Mouse (Mus musculus) lung, adult 2 months (tissue): ENCODE measurements around the gene Ermap. TPM values are rescaled to one million over a fixed set of nuclear protein-coding genes. Genes with fewer than 3 reads are reported as not detected.
A peak's percentile ranks its signal among the peaks of the same experiment; 100 is the strongest.

Source experiments
- DNase-seq: peaks from one replicate; pipeline ENCODE4 v3.0.0; 2022
- H3K4me1 ChIP-seq: fragments of 200-500 bp; 2 replicates; pipeline ENCODE4 v1.6.1; 2011; ENCODE audit warnings: low read length; ENCODE audit not compliant: control insufficient read depth, insufficient read depth
- H3K4me3 ChIP-seq: fragments of 200-500 bp; replicated peaks from 2 replicates; pipeline ENCODE3; 2011; ENCODE audit warnings: low read depth, mild to moderate bottlenecking, control low read depth, low read length; ENCODE audit errors: extremely low read depth
- CTCF ChIP-seq: fragments of 200-500 bp; IDR thresholded peaks from 2 replicates; pipeline ENCODE4 v1.5.1; 2011; ENCODE audit warnings: mild to moderate bottlenecking, low read length, control low read depth; ENCODE audit not compliant: insufficient read depth
- POLR2A ChIP-seq: fragments of 200-500 bp; IDR thresholded peaks from 2 replicates; pipeline ENCODE4 v1.6.1; 2011; ENCODE audit warnings: low read depth, mild to moderate bottlenecking, control low read depth, low read length, borderline replicate concordance; ENCODE audit errors: extremely low read depth
- WGBS: fragments of 180-500 bp; shearing (Covaris S2); methylation state at CpG from one replicate; pipeline ENCODE4 v1.1.7; 2018; 5-methylcytosine and 5-hydroxymethylcytosine counted together
- polyA plus RNA-seq: library from polyadenylated mRNA; depleted of rRNA; stranded (reverse); fragments of >200 nt; gene quantifications from 2 replicates; pipeline ENCODE4 v1.2.3, GENCODE M21; 2012

Ermap gene
- polyA plus RNA-seq, 1 experiment, result 0.66 TPM

DNA sequence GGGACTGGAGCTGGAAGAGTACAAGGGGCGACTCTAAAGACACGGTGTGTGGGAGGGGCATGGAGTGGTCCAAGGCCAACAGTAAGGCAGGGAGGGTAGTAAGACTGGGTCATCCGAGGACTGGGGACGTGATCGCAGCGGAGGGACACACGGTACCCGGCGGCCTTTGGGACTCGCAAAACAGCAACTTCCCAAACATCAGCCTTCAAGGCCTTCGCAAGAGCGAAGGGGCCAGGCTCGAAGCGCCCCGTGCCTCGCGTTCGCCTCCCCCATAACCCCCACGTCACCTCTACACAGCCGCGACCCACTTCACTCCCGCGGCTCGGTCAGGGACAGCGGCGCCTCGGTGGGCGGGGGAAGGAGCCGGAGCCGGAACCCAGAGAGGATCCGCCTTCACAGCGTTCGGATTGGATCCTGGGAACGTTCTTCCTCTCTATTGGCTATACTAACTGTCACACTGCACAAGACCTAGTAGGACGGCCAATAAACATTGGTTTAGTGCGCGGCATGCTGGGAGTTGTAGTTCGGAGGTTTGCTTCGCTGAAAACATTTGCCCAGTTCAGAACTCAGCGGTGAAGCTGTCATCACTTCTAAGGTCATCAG is 15.9 kb downstream of the Ermap start, which contains the start of gene Zfp691:
Gene Zfp691, minus strand, starts transcription at position 345 of the 603 bp plus-strand sequence.
- peak; percentile 93 for DNase-seq
- H3K4me3 ChIP-seq, result peak within 1 kb of the TSS; percentile 89
- TF ChIP-seq CTCF (no peak), POLR2A (peak; percentile 77; the same call in 1 of the 2 replicates)
- 0 out of 2 replicates have a peak, but pooled peaks cover 5% of the 10 kb centered on the region for H3K4me1 ChIP-seq
- under 1% methylated on average over 40 of the region's 40 CpGs for WGBS

DNA sequence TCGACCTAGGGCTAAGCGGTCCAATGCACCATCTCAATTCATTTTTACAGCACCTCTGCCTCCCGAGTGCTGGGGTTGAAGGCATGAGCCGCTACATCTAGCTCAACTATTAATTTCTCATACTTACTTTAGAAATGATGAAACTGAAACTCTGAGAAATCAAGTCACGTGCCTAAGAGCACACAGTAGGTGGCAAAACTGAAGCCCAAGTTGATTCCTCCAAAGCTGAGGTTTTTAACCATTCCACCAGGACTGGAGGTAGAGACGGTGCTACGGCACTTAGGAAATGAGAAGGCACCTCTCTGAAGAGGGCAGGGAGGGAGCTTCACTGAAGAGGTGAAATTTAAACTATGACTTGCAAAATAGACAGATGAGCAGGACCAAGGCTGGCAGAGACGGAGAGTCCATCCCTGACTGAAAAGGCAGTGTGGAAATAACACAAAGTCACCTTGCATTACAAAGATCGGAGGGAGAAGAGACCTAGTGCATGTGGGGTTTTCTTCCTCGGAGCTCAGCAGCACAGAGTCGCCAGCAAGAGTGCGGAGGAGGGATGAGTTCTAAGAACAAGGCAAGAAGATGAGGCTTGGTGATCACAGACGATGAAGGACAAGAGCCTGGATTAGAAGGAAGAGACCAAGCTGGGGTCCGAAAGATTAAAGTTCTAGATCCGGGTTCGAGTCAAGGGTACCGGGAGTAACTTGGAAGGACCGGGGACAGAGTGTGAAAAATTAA is 16.7 kb downstream of the Ermap start:
- Histone ChIP-seq H3K4me1 (0 out of 2 replicates have a peak, but pooled peaks cover 5% of the 10 kb centered on the region), H3K4me3 (peak overlapping the region; percentile 89)
- TF ChIP-seq POLR2A, result no peak
- no peak for TF ChIP-seq CTCF
- 28% methylated on average over 18 of the region's 18 CpGs for WGBS
- DNase-seq, result no peak

DNA sequence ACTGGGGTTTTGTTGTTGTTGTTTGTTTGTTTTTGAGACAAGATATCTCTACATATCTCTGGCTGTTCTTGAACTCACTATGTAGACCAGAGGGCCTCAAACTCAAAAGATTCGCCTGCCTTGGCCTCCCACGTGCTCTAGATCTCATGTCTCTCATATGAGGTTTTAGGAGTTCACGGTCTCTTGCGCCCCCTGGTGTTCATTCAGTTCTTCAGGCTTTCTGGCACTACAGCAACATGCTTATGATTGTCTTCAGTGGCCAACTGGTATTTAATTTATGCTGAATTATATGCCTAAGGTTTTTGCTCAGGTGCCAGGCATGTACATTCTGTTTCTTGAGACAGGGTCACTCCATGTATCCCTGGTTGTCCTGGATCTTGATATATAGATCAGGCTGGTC is 22.1 kb downstream of the Ermap start:
- Histone ChIP-seq H3K4me1 (no peaks in the 10 kb centered on the region), H3K4me3 (no peak overlapping the region)
- peak; percentile 72 for DNase-seq
- WGBS, result 2% methylated on average over 4 of the region's 4 CpGs
- no peak for TF ChIP-seq POLR2A
- peak; percentile 59; the same call in 1 of the 2 replicates for TF ChIP-seq CTCF

DNA sequence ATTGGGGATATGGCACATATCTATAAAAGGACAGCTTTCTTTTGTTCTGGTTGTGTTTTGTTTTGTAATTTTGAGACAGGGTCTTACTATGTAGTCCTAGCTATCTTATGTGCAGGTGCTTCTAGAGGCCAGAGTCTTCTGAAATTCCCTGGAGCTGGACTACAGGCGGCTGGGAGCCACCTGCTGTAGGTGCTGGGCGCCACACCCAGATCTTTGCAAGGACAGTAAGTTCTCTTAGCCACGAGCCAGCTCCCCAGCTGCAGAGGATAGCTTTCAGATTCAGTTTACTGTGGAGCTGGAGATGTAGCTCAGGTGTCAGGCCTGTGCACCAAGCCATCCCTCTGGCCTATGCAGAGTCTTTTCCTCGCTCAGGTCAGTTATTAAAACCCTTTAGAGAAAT is 22.7 kb downstream of the Ermap start:
- H3K4me3 ChIP-seq, result no peak overlapping the region
- TF ChIP-seq CTCF (no peak), POLR2A (no peak)
- no peaks in the 10 kb centered on the region for H3K4me1 ChIP-seq
- no peak for DNase-seq
- WGBS, result 85% methylated on average over 4 of the region's 4 CpGs

DNA sequence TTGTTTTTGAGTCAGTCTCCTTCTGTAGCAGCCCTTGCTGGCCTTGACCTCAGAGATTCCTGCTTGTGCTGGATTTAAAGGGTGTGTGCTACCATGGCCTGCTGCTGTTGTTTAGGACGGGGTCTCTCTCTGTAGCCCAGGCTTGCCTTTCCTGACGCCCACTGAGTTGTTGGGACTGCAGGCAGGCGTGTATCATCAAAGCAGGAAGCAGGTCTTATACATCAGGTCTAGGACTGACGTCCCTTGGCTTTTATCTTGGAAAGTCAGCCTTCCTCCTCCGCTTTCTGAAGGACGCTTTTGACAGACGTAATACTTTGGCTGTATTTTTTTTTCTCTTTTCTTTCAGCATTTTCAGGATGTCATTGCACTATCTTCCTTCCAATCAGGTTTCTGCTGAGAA is 23.9 kb downstream of the Ermap start:
- H3K4me1 ChIP-seq, result no peaks in the 10 kb centered on the region
- TF ChIP-seq POLR2A, result no peak
- no peak for TF ChIP-seq CTCF
- DNase-seq, result no peak
- 50% methylated on average over 7 of the region's 7 CpGs for WGBS
- H3K4me3 ChIP-seq, result no peak overlapping the region

DNA sequence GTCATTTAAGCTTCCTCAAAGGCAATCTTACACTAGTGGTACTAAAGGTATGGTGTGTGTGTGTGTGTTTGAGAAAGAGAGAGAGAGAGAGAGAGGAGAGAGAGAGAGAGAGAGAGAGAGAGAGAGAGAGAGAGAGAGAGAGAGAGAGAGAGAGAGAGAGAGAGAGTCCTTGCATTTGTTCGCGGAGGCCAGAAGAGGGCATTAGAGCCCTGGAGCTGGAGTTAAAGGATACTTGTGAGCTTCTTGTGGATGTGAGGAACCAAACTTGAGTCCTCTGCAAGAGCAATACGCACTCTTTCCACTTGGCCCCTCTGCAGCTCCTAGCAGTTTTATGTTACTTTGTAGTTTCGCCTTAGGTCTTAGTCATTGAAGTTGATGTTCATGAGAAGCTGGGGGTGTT is 26.8 kb downstream of the Ermap start:
- TF ChIP-seq CTCF, result no peak
- no peak for TF ChIP-seq POLR2A
- WGBS, result 72% methylated on average over 4 of the region's 4 CpGs
- no peak for DNase-seq
- Histone ChIP-seq H3K4me1 (no peaks in the 10 kb centered on the region), H3K4me3 (no peak overlapping the region)

DNA sequence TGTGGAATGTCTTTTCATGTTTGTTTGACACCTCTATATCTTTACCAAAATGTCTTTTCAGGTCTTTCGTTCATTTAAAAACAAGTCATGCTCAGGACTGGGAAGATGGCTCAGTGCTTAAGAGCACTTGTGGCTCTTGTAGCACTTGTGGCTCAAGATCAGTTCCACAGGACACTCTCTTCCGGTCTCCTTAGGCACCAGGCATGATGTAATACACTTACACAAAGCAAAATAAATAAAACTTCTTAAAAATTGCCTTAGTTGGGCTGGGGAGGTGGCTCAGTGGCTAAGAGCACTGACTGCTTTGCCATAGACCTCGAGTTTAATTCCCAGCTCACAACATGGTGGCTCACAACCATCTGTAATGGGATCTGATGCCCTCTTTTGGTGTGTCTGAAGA is 28.5 kb downstream of the Ermap start:
- no peaks in the 10 kb centered on the region for H3K4me1 ChIP-seq
- no peak overlapping the region for H3K4me3 ChIP-seq
- no peak for DNase-seq
- TF ChIP-seq CTCF, result no peak
- no peak for TF ChIP-seq POLR2A
- 56% methylated on average over 3 of the region's 3 CpGs for WGBS

DNA sequence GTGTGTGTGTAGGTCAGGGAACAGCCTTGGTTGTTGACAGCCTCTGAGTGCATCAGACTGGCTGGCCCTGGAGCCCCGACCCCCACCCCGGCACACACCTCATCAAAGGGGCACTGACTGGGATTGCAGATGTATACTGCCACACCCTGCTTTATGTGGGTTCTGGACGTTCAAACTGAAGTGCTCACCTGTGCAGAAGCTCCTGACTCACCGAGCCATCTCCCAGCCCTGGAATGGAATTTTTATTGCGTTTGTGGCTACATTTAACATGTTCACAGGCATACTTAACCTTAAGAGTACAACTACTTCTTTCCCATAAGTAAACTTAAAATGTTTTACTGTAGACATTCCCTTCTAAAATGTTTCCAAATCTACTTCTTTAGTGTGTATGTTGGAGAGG is 31.9 kb downstream of the Ermap start:
- no peak overlapping the region for H3K4me3 ChIP-seq
- DNase-seq, result peak; percentile 18
- WGBS, result 56% methylated on average over 5 of the region's 5 CpGs
- H3K4me1 ChIP-seq, result no peaks in the 10 kb centered on the region
- no peak for TF ChIP-seq POLR2A

DNA sequence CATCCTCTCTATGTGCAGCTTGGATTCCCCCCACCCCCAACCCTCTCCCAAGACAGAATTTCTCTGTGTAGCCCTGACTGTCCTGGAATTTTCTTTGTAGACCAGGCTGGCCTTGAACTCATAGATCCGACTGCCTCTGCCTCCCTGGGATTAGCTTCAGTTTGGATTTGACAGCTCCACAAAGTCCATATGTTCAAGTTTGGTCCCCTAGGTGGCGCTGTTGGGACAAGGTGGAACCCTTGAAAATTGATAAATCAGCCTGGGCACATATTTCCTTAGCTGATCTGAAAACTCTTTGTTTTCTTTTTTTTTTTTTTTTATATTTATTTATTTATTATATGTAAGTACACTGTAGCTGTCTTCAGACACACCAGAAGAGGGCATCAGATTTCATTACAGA is 32.6 kb downstream of the Ermap start:
- DNase-seq, result peak; percentile 69
- TF ChIP-seq CTCF (peak; percentile 33), POLR2A (no peak)
- Histone ChIP-seq H3K4me1 (no peaks in the 10 kb centered on the region), H3K4me3 (no peak overlapping the region)
- 29% methylated on average over 2 of the region's 2 CpGs for WGBS

DNA sequence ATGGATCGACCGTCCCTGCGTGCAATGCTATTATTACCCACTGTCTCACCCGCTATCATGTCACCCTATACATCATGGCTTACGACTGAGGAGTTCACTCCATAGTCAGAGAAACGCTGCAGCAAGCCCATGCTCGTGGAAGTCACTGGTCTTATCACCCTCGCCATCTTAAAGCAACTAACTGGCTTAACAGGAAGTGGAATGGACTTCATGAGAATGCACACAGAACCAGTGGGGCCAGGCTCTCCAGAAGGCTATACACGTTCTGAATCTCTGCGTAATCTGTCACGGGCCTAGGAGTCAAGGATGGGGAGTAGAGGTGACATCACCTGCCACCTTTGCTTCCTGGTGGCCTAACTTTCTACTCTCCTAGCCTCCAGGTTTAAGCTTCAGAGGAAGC is 41.1 kb downstream of the Ermap start:
- H3K4me1 ChIP-seq, result no peaks in the 10 kb centered on the region
- H3K4me3 ChIP-seq, result no peak overlapping the region
- DNase-seq, result no peak
- TF ChIP-seq CTCF, result no peak
- TF ChIP-seq POLR2A, result no peak
- WGBS, result 62% methylated on average over 11 of the region's 11 CpGs
